Mouse (Mus musculus) heart, postnatal 0 days (tissue): ENCODE measurements around the gene Josd1. TPM values are rescaled to one million over a fixed set of nuclear protein-coding genes. Genes with fewer than 3 reads are reported as not detected.

Source experiments
- ATAC-seq: fragments of 200-750 bp; cut with Nextera tagmentation; 2 replicates; pipeline ENCODE4 v1.8.0; 2017; ENCODE audit warnings: low read depth, moderate number of reproducible peaks, moderate library complexity; ENCODE audit not compliant: insufficient read depth
- DNase-seq: peaks from one replicate; pipeline ENCODE4 v3.0.0-alpha.2; 2016; ENCODE audit warnings: low spot score
- H3K27ac ChIP-seq: fragments of 300-500 bp; sonication (generic); 2 replicates; pipeline ENCODE4 v1.5.1; 2014; ENCODE audit warnings: low read depth, mild to moderate bottlenecking
- H3K27me3 ChIP-seq: fragments of 300-500 bp; sonication (generic); 2 replicates; pipeline ENCODE4 v1.6.1; 2014; ENCODE audit warnings: low read length, mixed read lengths; ENCODE audit not compliant: control insufficient read depth, insufficient read depth
- H3K36me3 ChIP-seq: fragments of 300-500 bp; sonication (generic); replicated peaks from 2 replicates; pipeline ENCODE4 v1.6.1; 2014; ENCODE audit warnings: low read length, mixed read lengths; ENCODE audit not compliant: control insufficient read depth, insufficient read depth
- H3K4me1 ChIP-seq: fragments of 300-500 bp; sonication (generic); 2 replicates; pipeline ENCODE4 v1.6.1; 2014; ENCODE audit warnings: antibody characterized with exemption; ENCODE audit not compliant: control insufficient read depth, insufficient read depth
- H3K4me2 ChIP-seq: fragments of 300-500 bp; sonication (generic); 2 replicates; pipeline ENCODE4 v1.6.1; 2014; ENCODE audit warnings: low read depth, mild to moderate bottlenecking, low read length, moderate library complexity
- H3K4me3 ChIP-seq: fragments of 300-500 bp; sonication (generic); 2 replicates; pipeline ENCODE4 v1.5.1; 2014; ENCODE audit warnings: low read depth, low read length
- H3K9ac ChIP-seq: fragments of 300-500 bp; sonication (generic); replicated peaks from 2 replicates; pipeline ENCODE4 v1.6.1; 2014; ENCODE audit warnings: low read depth, low read length, mixed read lengths
- H3K9me3 ChIP-seq: fragments of 300-500 bp; sonication (generic); replicated peaks from 2 replicates; pipeline ENCODE4 v1.6.1; 2016; ENCODE audit warnings: low read length; ENCODE audit not compliant: control insufficient read depth
- CTCF ChIP-seq: IDR thresholded peaks from 2 replicates; pipeline ENCODE4 v1.5.1; 2016; ENCODE audit warnings: antibody characterized with exemption, control low read depth, low read depth
- EP300 ChIP-seq: IDR thresholded peaks from 2 replicates; pipeline ENCODE4 v1.6.1; 2016; ENCODE audit warnings: antibody characterized with exemption, low read depth
- WGBS: fragments of 180-500 bp; shearing (Covaris S2); extraction: QIAGEN DNeasy Blood & Tissue Kit; methylation state at CpG from one replicate; pipeline ENCODE4 v1.1.7; 2014; 5-methylcytosine and 5-hydroxymethylcytosine counted together
- polyA plus RNA-seq: library from polyadenylated mRNA; unstranded; fragments of >200 nt; fragmentation: Nextera tagmentation; extraction: Ambion mirVana; gene quantifications from 2 replicates; pipeline ENCODE4 v1.2.1, GENCODE M21; 2015
- total RNA-seq: library from RNA; depleted of rRNA; stranded (reverse); fragments of >200 nt; gene quantifications from 2 replicates; pipeline ENCODE4 v1.2.3, GENCODE M21; 2014; ENCODE audit warnings: low replicate concordance

The Josd1 gene
- total and polyA plus RNA-seq, 2 experiments from 2014 or later, result 17.3 to 60.6 TPM

GRCm38 (mm10) chr15:79692334-79692733 is 4.6 kb upstream of the Josd1 start:
- H3K4me1 ChIP-seq, result peaks cover 22% of the 10 kb centered on the region
- no peak overlapping the region for H3K27ac ChIP-seq
- no peak overlapping the region for H3K9ac ChIP-seq
- TF ChIP-seq EP300 (no peak), CTCF (no peak)
- no peaks in the 10 kb centered on the region for H3K27me3 ChIP-seq
- H3K36me3 ChIP-seq, result peaks cover 21% of the 10 kb centered on the region
- no peak overlapping the region for H3K4me3 ChIP-seq
- ATAC-seq (no peak), DNase-seq (no peak)
- no peaks in the 10 kb centered on the region for H3K9me3 ChIP-seq
- 93% methylated on average over 5 of the region's 5 CpGs for WGBS
- H3K4me2 ChIP-seq, result no peak overlapping the region

DNA sequence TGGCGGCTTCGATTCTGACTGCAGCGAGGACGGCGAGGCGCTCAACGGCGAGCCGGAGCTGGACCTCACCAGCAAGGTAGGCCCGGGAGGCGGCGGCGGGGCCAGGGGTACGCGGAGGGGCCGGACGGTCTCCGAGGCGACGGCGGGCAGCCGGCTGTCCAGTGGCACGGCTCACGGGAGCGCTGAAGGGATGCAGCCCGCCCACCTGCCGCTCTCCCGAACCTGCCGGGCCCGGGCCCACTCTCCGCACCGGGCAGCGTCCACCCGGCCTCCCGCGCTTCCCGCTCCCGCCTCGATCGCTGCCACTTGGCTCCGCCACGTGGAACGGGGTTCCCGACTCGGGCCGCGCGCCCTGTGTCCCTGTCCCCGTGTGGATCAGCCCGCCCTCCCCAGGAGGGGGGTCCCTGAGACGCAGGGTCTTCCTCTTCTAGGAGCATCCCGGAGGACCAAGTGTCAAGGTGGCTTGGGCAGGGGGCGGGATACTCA is 3.3 kb upstream of the Josd1 start:
- H3K9ac ChIP-seq, result peak overlapping the region; percentile 89
- H3K4me2 ChIP-seq, result peak overlapping the region; percentile 99
- ATAC-seq (0 out of 2 replicates have a peak, but pooled peaks have one; percentile 1), DNase-seq (no peak)
- H3K4me1 ChIP-seq, result peaks cover 27% of the 10 kb centered on the region
- TF ChIP-seq EP300 (no peak), CTCF (no peak)
- peak overlapping the region; percentile 85 for H3K4me3 ChIP-seq
- WGBS, result under 1% methylated on average over 53 of the region's 53 CpGs
- peak overlapping the region; percentile 89 for H3K27ac ChIP-seq
- H3K36me3 ChIP-seq, result peaks cover 13% of the 10 kb centered on the region
- H3K27me3 ChIP-seq, result no peaks in the 10 kb centered on the region
- no peaks in the 10 kb centered on the region for H3K9me3 ChIP-seq

- WGBS, result under 1% methylated on average over 43 of the region's 45 CpGs
- no peaks in the 10 kb centered on the region for H3K9me3 ChIP-seq
- H3K9ac ChIP-seq, result peak within 1 kb of the TSS; percentile 89
- no peaks in the 10 kb centered on the region for H3K27me3 ChIP-seq
- ATAC-seq, result peak; percentile 90
- peak within 1 kb of the TSS; percentile 99 for H3K4me2 ChIP-seq
- peak within 1 kb of the TSS; percentile 89 for H3K27ac ChIP-seq
- TF ChIP-seq CTCF, result no peak
- TF ChIP-seq EP300, result no peak; the same call in 1 of the 2 replicates
- peaks cover 11% of the 10 kb centered on the region for H3K36me3 ChIP-seq
- peaks cover 32% of the 10 kb centered on the region for H3K4me1 ChIP-seq
- peak; percentile 100 for DNase-seq
- H3K4me3 ChIP-seq, result peak within 1 kb of the TSS; percentile 85
Observed at GRCm38 (mm10) chr15:79690426-79691022, 2.8 kb upstream of the Josd1 start, which contains the start of gene Gtpbp1. Gene Gtpbp1, plus strand, starts transcription at chr15:79690845.

GRCm38 (mm10) chr15:79689662-79690425 is 2.1 kb upstream of the Josd1 start:
- peak overlapping the region; percentile 80 for H3K27ac ChIP-seq

GRCm38 (mm10) chr15:79688268-79688956 is 693 bp upstream of the Josd1 start:
- WGBS, result 5% methylated on average over 8 of the region's 8 CpGs
- ATAC-seq (no peak), DNase-seq (no peak)

More at GRCm38 (mm10) chr15:79689662-79690425, 2.1 kb upstream of the Josd1 start:
- ATAC-seq (no peak), DNase-seq (no peak)
- no peaks in the 10 kb centered on the region for H3K9me3 ChIP-seq
- 13% methylated on average over 24 of the region's 24 CpGs for WGBS
- peak overlapping the region; percentile 85 for H3K4me3 ChIP-seq
- H3K4me2 ChIP-seq, result peak overlapping the region; percentile 64
- peaks cover 4% of the 10 kb centered on the region for H3K36me3 ChIP-seq
- H3K9ac ChIP-seq, result no peak overlapping the region
- no peak; the same call in 1 of the 2 replicates for TF ChIP-seq EP300
- TF ChIP-seq CTCF, result no peak
- no peaks in the 10 kb centered on the region for H3K27me3 ChIP-seq
- H3K4me1 ChIP-seq, result peaks cover 38% of the 10 kb centered on the region

More at GRCm38 (mm10) chr15:79688268-79688956, 693 bp upstream of the Josd1 start:
- TF ChIP-seq CTCF, result no peak
- 0 out of 2 replicates have a peak, but pooled peaks have one; percentile 31 for TF ChIP-seq EP300
- H3K36me3 ChIP-seq, result no peaks in the 10 kb centered on the region
- peak overlapping the region; percentile 84 for H3K4me2 ChIP-seq
- H3K4me1 ChIP-seq, result peaks cover 53% of the 10 kb centered on the region
- H3K4me3 ChIP-seq, result peak overlapping the region; percentile 88
- H3K9ac ChIP-seq, result peak overlapping the region; percentile 94
- H3K27me3 ChIP-seq, result no peaks in the 10 kb centered on the region
- peak overlapping the region; percentile 98 for H3K27ac ChIP-seq
- H3K9me3 ChIP-seq, result no peaks in the 10 kb centered on the region
